Mouse (Mus musculus): ENCODE measurements around the gene Pcolce. TPM values are rescaled to one million over a fixed set of nuclear protein-coding genes. Genes with fewer than 3 reads are reported as not detected.

The Pcolce gene
- total and polyA plus RNA-seq, 2 experiments from 2014 or later: 16.7 to 18.6 TPM

DNA sequence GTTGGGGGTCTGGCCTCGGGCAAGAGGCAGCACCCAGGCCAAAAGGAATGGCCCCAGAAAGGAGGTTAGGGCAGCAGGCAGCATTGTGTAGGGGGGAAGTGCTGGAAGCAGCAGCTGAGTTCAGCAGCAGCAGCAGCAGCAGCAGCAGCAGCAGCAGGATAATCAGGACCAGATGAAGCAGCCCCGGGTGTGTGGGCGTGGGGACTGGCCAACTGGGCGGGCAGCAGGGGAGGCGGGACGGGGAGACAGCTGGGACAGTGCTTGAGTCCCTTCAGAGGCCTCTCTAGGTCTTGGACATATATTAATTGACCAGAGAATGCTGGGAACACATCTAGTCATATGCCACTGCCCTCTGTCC lies 2.4 kb downstream of the Pcolce start:
- H3K4me1 ChIP-seq (ENCODE audit: insufficient read depth, low read length): no peaks in the 10 kb centered on the region; the same call in 1 of the 2 replicates
- no peak for TF ChIP-seq CTCF (IDR thresholded peaks at IDR 0.05)
- H3K27ac ChIP-seq (ENCODE audit: low read depth, low read length): 0 out of 2 replicates have a peak overlapping the region, but pooled peaks have one; percentile 19
- H3K4me2 ChIP-seq (ENCODE audit: low read depth, low read length, poor library complexity, severe bottlenecking): no peak overlapping the region
- DNase-seq (ENCODE audit: low spot score) (no peak), ATAC-seq (ENCODE audit: low FRiP score) (no peak)
- no peak overlapping the region for H3K4me3 ChIP-seq (ENCODE audit: low read depth, low read length)
- 0 out of 2 replicates have a peak overlapping the region, but pooled peaks have one; percentile 4 for H3K9ac ChIP-seq (replicated peaks; ENCODE audit: low read length, poor library complexity, severe bottlenecking)
- H3K36me3 ChIP-seq (ENCODE audit: insufficient read depth, low read length): no peaks in the 10 kb centered on the region
- WGBS: 16% methylated on average over 6 of the region's 6 CpGs
- H3K9me3 ChIP-seq (ENCODE audit: low read length): no peaks in the 10 kb centered on the region
- peaks cover 8% of the 10 kb centered on the region for H3K27me3 ChIP-seq (ENCODE audit: insufficient read depth, low read length)

DNA sequence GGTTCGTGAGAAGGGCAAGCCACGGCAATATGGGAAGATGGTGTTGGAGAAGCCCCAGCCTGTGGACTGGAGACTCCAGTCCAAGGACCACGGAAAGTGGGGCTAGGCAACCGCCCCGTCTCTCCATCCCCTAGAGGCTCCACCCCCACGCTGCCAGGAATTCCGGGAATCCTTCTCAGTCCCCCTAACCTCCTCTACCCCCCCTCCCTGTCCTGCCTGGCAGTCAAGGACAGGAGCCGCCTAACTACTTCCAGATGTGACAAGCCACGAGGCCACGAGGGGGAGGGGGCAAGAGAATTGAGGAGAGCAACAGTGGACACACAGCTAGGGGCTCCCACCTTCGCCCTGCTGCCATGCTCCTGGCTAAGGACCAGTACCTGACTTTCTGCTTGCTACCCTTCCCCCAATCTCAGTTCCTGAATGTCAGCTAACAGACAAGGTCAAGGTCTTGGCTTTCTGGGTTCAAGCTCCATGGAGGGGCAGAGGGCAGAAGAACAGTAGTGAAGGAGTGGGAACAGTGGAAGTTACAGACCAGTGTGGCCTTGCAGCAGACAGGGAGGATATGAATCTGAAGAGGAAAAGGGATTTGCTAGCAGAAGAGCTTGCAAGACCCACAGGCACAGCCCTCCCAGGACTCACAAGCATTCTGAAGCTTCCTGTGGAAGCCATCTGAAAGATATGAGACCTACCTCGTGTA lies 2.9 kb downstream of the Pcolce start:
- ATAC-seq (ENCODE audit: low FRiP score): no peak
- 0 out of 2 replicates have a peak overlapping the region, but pooled peaks have one; percentile 19 for H3K27ac ChIP-seq (ENCODE audit: low read depth, low read length)
- no peaks in the 10 kb centered on the region for H3K9me3 ChIP-seq (ENCODE audit: low read length)
- no peak overlapping the region for H3K4me3 ChIP-seq (ENCODE audit: low read depth, low read length)
- WGBS: 21% methylated on average over 12 of the region's 12 CpGs
- H3K27me3 ChIP-seq (ENCODE audit: insufficient read depth, low read length): peaks cover 8% of the 10 kb centered on the region
- TF ChIP-seq CTCF (IDR thresholded peaks at IDR 0.05): no peak
- H3K9ac ChIP-seq (replicated peaks; ENCODE audit: low read length, poor library complexity, severe bottlenecking): no peak overlapping the region
- no peak overlapping the region for H3K4me2 ChIP-seq (ENCODE audit: low read depth, low read length, poor library complexity, severe bottlenecking)
- no peaks in the 10 kb centered on the region for H3K36me3 ChIP-seq (ENCODE audit: insufficient read depth, low read length)
- no peak for DNase-seq (ENCODE audit: low spot score)
- H3K4me1 ChIP-seq (ENCODE audit: insufficient read depth, low read length): no peaks in the 10 kb centered on the region; the same call in 1 of the 2 replicates

DNA sequence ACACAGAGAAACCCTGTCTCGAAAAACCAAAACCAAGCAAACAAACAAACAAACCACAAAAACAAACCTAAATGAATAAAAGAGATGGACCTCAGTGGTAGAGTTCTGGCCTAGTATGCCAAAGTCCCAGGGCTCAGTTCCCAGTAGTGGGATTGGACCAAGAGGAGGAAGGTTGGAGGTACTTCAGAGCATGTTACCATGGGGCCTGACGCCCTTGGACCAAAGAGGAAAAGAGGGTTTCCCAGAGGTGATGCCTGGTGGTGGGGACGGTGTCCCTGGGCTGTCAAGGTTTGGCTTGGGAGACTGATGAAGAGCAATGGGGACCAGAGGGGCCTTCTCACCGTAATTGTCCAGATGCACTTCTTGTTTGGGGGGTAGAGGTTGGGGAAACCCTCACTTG lies 3.5 kb downstream of the Pcolce start:
- no peak overlapping the region for H3K4me3 ChIP-seq (ENCODE audit: low read depth, low read length)
- WGBS: 82% methylated on average over 4 of the region's 4 CpGs
- no peaks in the 10 kb centered on the region for H3K9me3 ChIP-seq (ENCODE audit: low read length)
- no peak for TF ChIP-seq CTCF (IDR thresholded peaks at IDR 0.05)
- H3K9ac ChIP-seq (replicated peaks; ENCODE audit: low read length, poor library complexity, severe bottlenecking): no peak overlapping the region
- no peaks in the 10 kb centered on the region for H3K36me3 ChIP-seq (ENCODE audit: insufficient read depth, low read length)
- H3K27ac ChIP-seq (ENCODE audit: low read depth, low read length): no peak overlapping the region
- no peaks in the 10 kb centered on the region; the same call in 1 of the 2 replicates for H3K4me1 ChIP-seq (ENCODE audit: insufficient read depth, low read length)
- H3K27me3 ChIP-seq (ENCODE audit: insufficient read depth, low read length): peaks cover 8% of the 10 kb centered on the region
- ATAC-seq (ENCODE audit: low FRiP score) (no peak), DNase-seq (ENCODE audit: low spot score) (no peak)
- no peak overlapping the region for H3K4me2 ChIP-seq (ENCODE audit: low read depth, low read length, poor library complexity, severe bottlenecking)

DNA sequence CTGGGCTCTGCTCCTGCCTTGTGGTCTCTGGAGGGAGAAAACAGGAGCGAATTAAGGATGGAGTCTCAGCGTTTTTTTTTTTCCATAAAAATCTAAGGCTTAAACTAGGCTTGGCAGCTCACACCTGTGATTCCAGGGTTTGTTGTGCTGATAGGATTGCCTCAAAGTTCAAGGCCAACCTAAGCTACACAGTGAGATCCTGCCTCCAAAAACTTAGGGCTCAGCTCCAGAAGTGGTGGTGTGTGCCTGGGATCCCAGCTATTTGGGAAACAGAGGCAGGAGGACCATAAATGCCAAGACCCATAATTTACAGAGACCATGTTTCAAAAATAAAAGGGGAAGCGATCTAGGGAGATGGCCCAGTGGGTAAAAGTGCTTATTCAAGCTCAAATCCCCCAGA lies 4.3 kb downstream of the Pcolce start:
- H3K36me3 ChIP-seq (ENCODE audit: insufficient read depth, low read length): no peaks in the 10 kb centered on the region
- DNase-seq (ENCODE audit: low spot score) (no peak), ATAC-seq (ENCODE audit: low FRiP score) (no peak)
- H3K27me3 ChIP-seq (ENCODE audit: insufficient read depth, low read length): peaks cover 8% of the 10 kb centered on the region
- H3K4me3 ChIP-seq (ENCODE audit: low read depth, low read length): no peak overlapping the region
- 73% methylated on average over 3 of the region's 3 CpGs for WGBS
- no peak overlapping the region for H3K27ac ChIP-seq (ENCODE audit: low read depth, low read length)
- H3K9ac ChIP-seq (replicated peaks; ENCODE audit: low read length, poor library complexity, severe bottlenecking): no peak overlapping the region
- H3K4me2 ChIP-seq (ENCODE audit: low read depth, low read length, poor library complexity, severe bottlenecking): no peak overlapping the region
- H3K4me1 ChIP-seq (ENCODE audit: insufficient read depth, low read length): no peaks in the 10 kb centered on the region; the same call in 1 of the 2 replicates
- H3K9me3 ChIP-seq (ENCODE audit: low read length): no peaks in the 10 kb centered on the region
- no peak for TF ChIP-seq CTCF (IDR thresholded peaks at IDR 0.05)

DNA sequence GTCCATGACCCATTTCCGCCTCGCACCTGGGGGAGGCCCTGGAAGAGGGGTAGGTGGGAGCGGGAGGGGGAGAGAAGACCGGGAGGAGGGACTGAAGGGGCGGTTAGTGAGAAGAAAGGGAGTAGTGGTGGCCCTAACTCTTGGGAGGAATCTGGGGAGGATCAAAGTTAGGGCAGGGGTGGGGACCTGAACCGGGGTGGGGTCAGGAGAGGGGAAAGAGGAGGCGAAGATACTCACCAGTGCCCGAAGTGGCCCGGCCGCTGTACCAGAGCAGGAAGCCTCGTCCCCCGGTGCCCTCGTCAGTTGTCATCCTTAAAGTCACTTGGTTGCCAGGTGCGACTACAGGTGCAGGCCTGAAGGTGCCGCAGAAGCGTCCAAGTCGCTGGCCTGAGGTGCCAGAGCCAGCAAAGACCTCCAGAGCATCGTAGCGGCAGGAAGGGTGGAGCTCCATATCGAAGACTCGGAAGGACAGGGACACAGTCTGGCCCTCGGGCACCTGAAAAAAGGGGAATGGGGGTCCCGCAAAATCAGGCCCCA lies 4.9 kb downstream of the Pcolce start:
- H3K27me3 ChIP-seq (ENCODE audit: insufficient read depth, low read length): peaks cover 8% of the 10 kb centered on the region
- TF ChIP-seq CTCF (IDR thresholded peaks at IDR 0.05): no peak
- H3K4me1 ChIP-seq (ENCODE audit: insufficient read depth, low read length): no peaks in the 10 kb centered on the region; the same call in 1 of the 2 replicates
- H3K9me3 ChIP-seq (ENCODE audit: low read length): no peaks in the 10 kb centered on the region
- 0 out of 2 replicates have a peak overlapping the region, but pooled peaks have one; percentile 29 for H3K9ac ChIP-seq (replicated peaks; ENCODE audit: low read length, poor library complexity, severe bottlenecking)
- H3K27ac ChIP-seq (ENCODE audit: low read depth, low read length): no peak overlapping the region
- no peak for DNase-seq (ENCODE audit: low spot score)
- WGBS: 24% methylated on average over 21 of the region's 23 CpGs
- no peak for ATAC-seq (ENCODE audit: low FRiP score)
- H3K4me3 ChIP-seq (ENCODE audit: low read depth, low read length): peak overlapping the region; percentile 15; the same call in 1 of the 2 replicates
- H3K36me3 ChIP-seq (ENCODE audit: insufficient read depth, low read length): no peaks in the 10 kb centered on the region
- peak overlapping the region; percentile 30 for H3K4me2 ChIP-seq (ENCODE audit: low read depth, low read length, poor library complexity, severe bottlenecking)
